Mouse (Mus musculus): ENCODE measurements around the gene Ldah.
"Not testable (repeated sequence)": the region's sequence is repeated elsewhere in the genome, so short reads cannot be mapped to it uniquely, and the experiment has no call there.

The Ldah gene

GRCm38 (mm10) chr12:8207978-8208403 lies at the start of gene Ldah:
TSS of gene Ldah (plus strand) at chr12:8208107.
- DNase-seq, result peak; percentile 95

GRCm38 (mm10) chr12:8167743-8168142 lies 40.2 kb upstream of the Ldah start:
- no peak for DNase-seq

GRCm38 (mm10) chr12:8180921-8181320 lies 27.0 kb upstream of the Ldah start:
- no peak for DNase-seq

GRCm38 (mm10) chr12:8181744-8182143 lies 26.2 kb upstream of the Ldah start:
- DNase-seq, result no peak

GRCm38 (mm10) chr12:8184518-8184917 lies 23.4 kb upstream of the Ldah start:
- no peak for DNase-seq

GRCm38 (mm10) chr12:8188161-8188560 lies 19.7 kb upstream of the Ldah start:
- DNase-seq, result no peak

- DNase-seq, result not testable (repeated sequence)
Measured at GRCm38 (mm10) chr12:8188796-8189535, 18.9 kb upstream of the Ldah start.

GRCm38 (mm10) chr12:8189722-8190121 lies 18.2 kb upstream of the Ldah start:
- no peak for DNase-seq

GRCm38 (mm10) chr12:8205721-8206120 lies 2.2 kb upstream of the Ldah start:
- DNase-seq, result no peak

- DNase-seq, result no peak
Measured at GRCm38 (mm10) chr12:8207578-8207977, 329 bp upstream of the Ldah start.

- DNase-seq, result no peak
Measured at GRCm38 (mm10) chr12:8216392-8217280, 8.7 kb downstream of the Ldah start.

GRCm38 (mm10) chr12:8223036-8223435 lies 15.1 kb downstream of the Ldah start:
- DNase-seq, result no peak

- DNase-seq, result no peak
Measured at GRCm38 (mm10) chr12:8231101-8231500, 23.2 kb downstream of the Ldah start.

- peak in 1 of 2 experiments; percentile 18 for DNase-seq
Measured at GRCm38 (mm10) chr12:8232679-8233078, 24.8 kb downstream of the Ldah start.

GRCm38 (mm10) chr12:8242181-8242580 lies 34.3 kb downstream of the Ldah start:
- no peak for DNase-seq

GRCm38 (mm10) chr12:8244746-8245145 lies 36.8 kb downstream of the Ldah start:
- DNase-seq, result no peak

GRCm38 (mm10) chr12:8260297-8260696 lies 52.4 kb downstream of the Ldah start:
- no peak for DNase-seq

GRCm38 (mm10) chr12:8266311-8266710 lies 58.4 kb downstream of the Ldah start:
- no peak for DNase-seq

- DNase-seq, result no peak
Measured at GRCm38 (mm10) chr12:8269627-8270026, 61.7 kb downstream of the Ldah start.

- DNase-seq, result no peak
Measured at GRCm38 (mm10) chr12:8271405-8271804, 63.5 kb downstream of the Ldah start.

- no peak for DNase-seq
Measured at GRCm38 (mm10) chr12:8273471-8274171, 65.7 kb downstream of the Ldah start.

- DNase-seq, result no peak
Measured at GRCm38 (mm10) chr12:8275424-8275823, 67.5 kb downstream of the Ldah start.
